Mouse (Mus musculus) spleen, adult 2 months (tissue): ENCODE measurements around the gene Tspan12.

Experiments
- CTCF ChIP-seq: fragments of 200-500 bp; IDR thresholded peaks from 2 replicates; pipeline ENCODE4 v1.5.1; 2011; ENCODE audit warnings: mild to moderate bottlenecking, inconsistent platforms; ENCODE audit not compliant: insufficient read depth, insufficient read length, insufficient replicate concordance; ENCODE audit errors: extremely low read depth
- POLR2A ChIP-seq: fragments of 200-500 bp; IDR thresholded peaks from 2 replicates; pipeline ENCODE4 v1.6.1; 2011; ENCODE audit warnings: low read depth, low read length, inconsistent platforms

GRCm38 (mm10) chr6:21853342-21853741, 1.0 kb upstream of the Tspan12 start:
- TF ChIP-seq CTCF (no peak), POLR2A (no peak)
